13 mouse cellular contexts compared by ENCODE assay signal in the genomic region with DNA sequence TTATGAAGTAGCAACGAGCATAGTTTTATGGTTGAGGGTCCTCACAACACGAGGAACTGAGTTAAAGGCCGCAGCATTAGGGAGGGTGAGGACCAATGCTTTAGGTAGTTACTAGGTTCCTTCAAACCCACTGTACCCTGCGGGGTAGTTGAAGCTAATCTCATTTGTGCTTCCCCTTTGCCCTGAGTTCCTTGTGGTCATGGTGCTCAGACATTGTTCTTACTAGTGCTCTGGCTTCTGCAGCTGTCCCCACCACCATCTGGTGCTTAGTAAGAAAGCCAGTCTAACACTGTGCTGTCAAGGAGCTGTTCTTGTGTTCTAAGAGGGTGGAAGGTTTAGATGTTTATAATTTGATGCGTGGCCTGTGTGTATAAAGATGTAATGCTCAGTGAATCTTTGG. TPM values are rescaled to one million over a fixed set of nuclear protein-coding genes. Genes with fewer than 3 reads are reported as not detected.
DNase-seq lines count a peak whose midpoint lies in the region; ATAC-seq and TF ChIP-seq lines count a peak whose summit lies in the region.
"Had no signal": no experiment of that assay in that cellular context is flagged by ENCODE, and none has a peak within 500 bp of the region (broad histone marks: within the 10 kb centered on the region; RNA-seq: fewer than 3 reads in every experiment).

No protein-coding gene starts in this region.

- peak overlapping the region; percentile 75 for H3K27ac ChIP-seq in heart, embryonic 10.5 days
- no peak overlapping the region for H3K27ac ChIP-seq in hindbrain, embryonic 13.5 days
- no peak overlapping the region for H3K27ac ChIP-seq in hindbrain, embryonic 12.5 days
- H3K27ac ChIP-seq in embryonic facial prominence, embryonic 14.5 days (replicated peaks; ENCODE audit: low read depth, low read length), result peak overlapping the region; percentile 22; the same call in 1 of the 2 replicates
- no peak overlapping the region for H3K27ac ChIP-seq in midbrain, embryonic 15.5 days
- no peak overlapping the region for H3K27ac ChIP-seq in lung, postnatal 0 days (ENCODE audit: low read length)
- H3K27ac ChIP-seq: limb, embryonic 15.5 days had no signal

- H3K4me1 ChIP-seq in heart, embryonic 10.5 days, result peaks cover 52% of the 10 kb centered on the region
- H3K4me1 ChIP-seq in hindbrain, embryonic 13.5 days (replicated peaks), result peaks cover 43% of the 10 kb centered on the region
- H3K4me1 ChIP-seq in hindbrain, embryonic 12.5 days, result peaks cover 27% of the 10 kb centered on the region
- H3K4me1 ChIP-seq in embryonic facial prominence, embryonic 14.5 days (ENCODE audit: control insufficient read depth, insufficient read depth, low read length), result peaks cover 33% of the 10 kb centered on the region
- peaks cover 16% of the 10 kb centered on the region for H3K4me1 ChIP-seq in midbrain, embryonic 15.5 days
- no peaks in the 10 kb centered on the region for H3K4me1 ChIP-seq in lung, postnatal 0 days (ENCODE audit: insufficient read depth, low read depth, low read length)

- TF ChIP-seq CTCF in lung, postnatal 0 days (IDR thresholded peaks at IDR 0.05), result no peak

- H3K36me3 ChIP-seq in heart, embryonic 10.5 days, result peaks cover 31% of the 10 kb centered on the region
- H3K36me3 ChIP-seq in hindbrain, embryonic 13.5 days, result no peaks in the 10 kb centered on the region
- no peaks in the 10 kb centered on the region for H3K36me3 ChIP-seq in hindbrain, embryonic 12.5 days
- peaks cover 33% of the 10 kb centered on the region; the same call in 1 of the 2 replicates for H3K36me3 ChIP-seq in embryonic facial prominence, embryonic 14.5 days (ENCODE audit: control insufficient read depth, insufficient read depth, low read length)
- no peaks in the 10 kb centered on the region for H3K36me3 ChIP-seq in midbrain, embryonic 15.5 days (replicated peaks)
- no peaks in the 10 kb centered on the region for H3K36me3 ChIP-seq in lung, postnatal 0 days (ENCODE audit: insufficient read depth, low read length)

- H3K4me3 ChIP-seq in heart, embryonic 10.5 days, result no peak overlapping the region
- no peak overlapping the region for H3K4me3 ChIP-seq in hindbrain, embryonic 13.5 days
- H3K4me3 ChIP-seq in hindbrain, embryonic 12.5 days, result no peak overlapping the region
- H3K4me3 ChIP-seq in embryonic facial prominence, embryonic 14.5 days (ENCODE audit: low read depth, low read length), result no peak overlapping the region
- no peak overlapping the region for H3K4me3 ChIP-seq in midbrain, embryonic 15.5 days
- H3K4me3 ChIP-seq in lung, postnatal 0 days (ENCODE audit: low read depth, low read length), result no peak overlapping the region
- H3K4me3 ChIP-seq: limb, embryonic 15.5 days had no signal

- whole genome bisulfite sequencing in heart, embryonic 10.5 days, result 67% methylated on average over 5 of the region's 5 CpGs
- 51% methylated on average over 5 of the region's 5 CpGs for WGBS in hindbrain, embryonic 13.5 days
- WGBS in hindbrain, embryonic 12.5 days, result 42% methylated on average over 5 of the region's 5 CpGs
- 40% methylated on average over 5 of the region's 5 CpGs for WGBS in embryonic facial prominence, embryonic 14.5 days
- 33% methylated on average over 5 of the region's 5 CpGs for WGBS in midbrain, embryonic 15.5 days
- 69% methylated on average over 5 of the region's 5 CpGs for WGBS in lung, postnatal 0 days

- no peaks in the 10 kb centered on the region for H3K27me3 ChIP-seq in heart, embryonic 10.5 days (ENCODE audit: insufficient read depth, poor library complexity, severe bottlenecking)
- H3K27me3 ChIP-seq in hindbrain, embryonic 13.5 days, result no peaks in the 10 kb centered on the region
- H3K27me3 ChIP-seq in hindbrain, embryonic 12.5 days, result no peaks in the 10 kb centered on the region
- H3K27me3 ChIP-seq in embryonic facial prominence, embryonic 14.5 days (replicated peaks; ENCODE audit: control insufficient read depth, insufficient read depth, low read length), result no peaks in the 10 kb centered on the region
- H3K27me3 ChIP-seq in midbrain, embryonic 15.5 days (replicated peaks), result no peaks in the 10 kb centered on the region
- no peaks in the 10 kb centered on the region for H3K27me3 ChIP-seq in lung, postnatal 0 days (replicated peaks; ENCODE audit: insufficient read depth, low read length)
- H3K27me3 ChIP-seq: limb, embryonic 15.5 days had no signal

- DNase-seq in heart, embryonic 10.5 days (ENCODE audit: low spot score), result no peak
- no peak for DNase-seq in heart, adult 18-20 months
- DNase-seq in embryonic facial prominence, embryonic 14.5 days (ENCODE audit: low spot score), result peak; percentile 58
- no peak for DNase-seq in thymus, postnatal 36 days
- no peak for DNase-seq in lung, postnatal 0 days (ENCODE audit: low spot score)
- DNase-seq: cerebellum, adult 18-20 months; lung, adult 2 months; thymus, postnatal 25 days had no signal

- peak; percentile 41; the same call in 1 of the 2 replicates for ATAC-seq in hindbrain, embryonic 13.5 days (ENCODE audit: low FRiP score)
- ATAC-seq in hindbrain, embryonic 12.5 days (ENCODE audit: low FRiP score), result no peak
- no peak; the same call in 1 of the 2 replicates for ATAC-seq in embryonic facial prominence, embryonic 14.5 days (ENCODE audit: low read depth)
- ATAC-seq in midbrain, embryonic 15.5 days (replicated peaks), result 0 out of 2 replicates have a peak, but pooled peaks have one; percentile 16
- no peak for ATAC-seq in lung, postnatal 0 days

- H3K9me3 ChIP-seq in heart, embryonic 10.5 days, result no peaks in the 10 kb centered on the region
- no peaks in the 10 kb centered on the region for H3K9me3 ChIP-seq in hindbrain, embryonic 13.5 days
- H3K9me3 ChIP-seq in hindbrain, embryonic 12.5 days (replicated peaks), result no peaks in the 10 kb centered on the region
- H3K9me3 ChIP-seq in embryonic facial prominence, embryonic 14.5 days (ENCODE audit: control insufficient read depth, low read length), result no peaks in the 10 kb centered on the region
- no peaks in the 10 kb centered on the region for H3K9me3 ChIP-seq in midbrain, embryonic 15.5 days
- H3K9me3 ChIP-seq in lung, postnatal 0 days (ENCODE audit: low read length), result no peaks in the 10 kb centered on the region
- H3K9me3 ChIP-seq: limb, embryonic 15.5 days had no signal

- H3K4me2 ChIP-seq in hindbrain, embryonic 13.5 days, result no peak overlapping the region
- no peak overlapping the region for H3K4me2 ChIP-seq in hindbrain, embryonic 12.5 days (replicated peaks)
- H3K4me2 ChIP-seq in embryonic facial prominence, embryonic 14.5 days (ENCODE audit: low read depth, low read length), result no peak overlapping the region
- no peak overlapping the region for H3K4me2 ChIP-seq in midbrain, embryonic 15.5 days
- no peak overlapping the region for H3K4me2 ChIP-seq in lung, postnatal 0 days (replicated peaks; ENCODE audit: low read depth, low read length)
- H3K4me2 ChIP-seq: limb, embryonic 15.5 days had no signal

- H3K9ac ChIP-seq in hindbrain, embryonic 13.5 days, result no peak overlapping the region
- H3K9ac ChIP-seq in hindbrain, embryonic 12.5 days, result no peak overlapping the region
- no peak overlapping the region for H3K9ac ChIP-seq in embryonic facial prominence, embryonic 14.5 days (ENCODE audit: low read depth, low read length)
- H3K9ac ChIP-seq in midbrain, embryonic 15.5 days, result no peak overlapping the region
- no peak overlapping the region for H3K9ac ChIP-seq in lung, postnatal 0 days (replicated peaks; ENCODE audit: low read depth)
- H3K9ac ChIP-seq: limb, embryonic 15.5 days had no signal

- no peak for TF ChIP-seq EP300 in lung, postnatal 0 days (IDR thresholded peaks at IDR 0.05)

RNA-seq across cellular contexts. Expression of a gene that starts 25.7 kb away (rescaled TPM):
- polyA plus RNA-seq in heart, embryonic 10.5 days (2016; fragmentation: Nextera tagmentation; extraction: Ambion mirVana), result 16.2 and 18.0 TPM in 2 replicates
- 10 to 100 TPM; 13.8 to 14.1 TPM for total RNA-seq in heart, adult 18-20 months (2021)
- 12.7 and 13.9 TPM in 2 replicates for polyA plus RNA-seq in hindbrain, embryonic 13.5 days (2015; fragmentation: Nextera tagmentation; extraction: Ambion mirVana)
- 19.6 and 24.3 TPM in 2 replicates for polyA plus RNA-seq in hindbrain, embryonic 12.5 days (2016; fragmentation: Nextera tagmentation; extraction: Ambion mirVana)
- 40.7 and 42.7 TPM in 2 replicates for polyA plus RNA-seq in embryonic facial prominence, embryonic 14.5 days (2014; fragmentation: Nextera tagmentation; extraction: Ambion mirVana)
- 11.8 and 14.0 TPM in 2 replicates for polyA plus RNA-seq in midbrain, embryonic 15.5 days (2015; fragmentation: Nextera tagmentation; extraction: Ambion mirVana)
- 7.2 and 7.3 TPM in 2 replicates for polyA plus RNA-seq in lung, postnatal 0 days (2015; fragmentation: Nextera tagmentation; extraction: Ambion mirVana)
- total RNA-seq: megakaryocyte progenitor cell, adult 5-6 weeks had no signal

Comparison
In these comparisons a context has a peak if more than half of its experiments do, and no peak if none do; other contexts are left out.
1. ATAC-seq: peak in hindbrain, embryonic 13.5 days (single experiment) and midbrain, embryonic 15.5 days (single experiment); none in hindbrain, embryonic 12.5 days (single experiment), embryonic facial prominence, embryonic 14.5 days (single experiment) and lung, postnatal 0 days (single experiment).
2. H3K27ac ChIP-seq: peak in heart, embryonic 10.5 days (single experiment) and embryonic facial prominence, embryonic 14.5 days (single experiment); none in hindbrain, embryonic 13.5 days (single experiment), hindbrain, embryonic 12.5 days (single experiment), midbrain, embryonic 15.5 days (single experiment) and lung, postnatal 0 days (single experiment).